Mouse (Mus musculus) cerebellum, postnatal 14 days (tissue): Measurements from ENCODE around the gene Olfr160.
A peak's percentile ranks its signal among the peaks of the same experiment; 100 is the strongest.

Experiments used
- DNase-seq, 2 experiments: peaks; one replicate each; pipeline ENCODE4 v3.0.0; 2021; ENCODE audit warnings: mixed read lengths in 2 of 2

Gene Olfr160

DNA sequence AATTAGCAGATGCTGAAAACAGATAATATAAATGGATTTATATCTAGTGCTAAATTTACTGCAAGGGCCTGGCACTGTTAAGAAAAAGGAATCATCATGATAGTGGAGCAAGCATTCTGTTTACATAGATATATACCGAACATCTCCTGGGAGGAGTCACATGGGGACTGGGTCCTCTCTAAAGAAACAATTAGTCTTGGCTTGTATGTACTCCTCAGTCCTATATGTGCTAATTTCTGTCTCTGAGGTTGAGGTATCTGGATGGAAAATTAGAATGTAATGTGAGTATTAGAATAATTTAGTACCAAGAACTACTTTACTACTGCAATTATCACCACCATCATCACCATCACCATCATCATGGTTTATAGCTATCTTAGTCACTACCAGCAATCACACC lies at the start of gene Olfr160:
Gene Olfr160 (minus strand): TSS at position 101 of the 400 bp plus-strand sequence.
- DNase-seq: no peak

- DNase-seq: no peak
These were observed 46.5 kb upstream of the Olfr160 start for GRCm38 (mm10) chr9:37762541-37762940.

DNA sequence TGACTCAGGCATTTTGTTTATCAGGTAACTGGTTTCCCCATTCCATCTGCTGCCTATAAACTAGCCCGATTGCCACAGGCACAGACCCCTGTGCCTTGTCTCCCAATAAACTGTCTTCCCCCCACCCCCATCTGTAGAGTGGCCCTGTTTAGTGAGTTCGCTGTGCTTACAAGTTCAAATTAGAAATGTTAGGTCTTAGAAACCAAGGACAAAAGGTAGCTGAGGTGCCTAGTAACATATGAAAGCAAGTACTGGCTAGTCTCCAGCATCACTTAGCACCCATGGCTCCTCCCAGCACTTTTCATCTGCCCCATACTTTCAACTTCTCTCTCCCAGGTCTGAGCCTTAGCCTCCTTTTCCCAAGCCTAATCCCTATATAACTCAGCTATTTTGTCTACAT lies 45.7 kb upstream of the Olfr160 start:
- no peak for DNase-seq

- DNase-seq: no peak
These were observed 36.0 kb upstream of the Olfr160 start for GRCm38 (mm10) chr9:37752006-37752405.

DNA sequence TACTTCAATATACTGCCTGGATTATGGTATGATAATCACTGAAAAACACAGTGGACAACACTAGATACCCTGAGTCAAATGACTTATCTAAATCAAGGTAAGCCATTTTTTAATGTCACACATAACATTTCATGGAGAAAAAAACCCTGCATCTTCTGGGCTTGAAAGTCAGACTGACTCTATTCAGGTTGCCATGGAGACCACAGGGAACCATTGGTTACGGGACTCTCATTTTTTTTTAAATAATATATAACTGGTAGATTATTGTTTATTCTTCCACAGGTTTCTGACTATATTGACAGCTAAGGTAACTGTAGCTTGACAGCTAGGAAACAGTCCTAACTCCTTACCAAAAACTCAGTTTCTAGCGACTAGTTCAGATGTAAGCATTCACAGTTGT lies 35.4 kb upstream of the Olfr160 start:
- no peak for DNase-seq

DNA sequence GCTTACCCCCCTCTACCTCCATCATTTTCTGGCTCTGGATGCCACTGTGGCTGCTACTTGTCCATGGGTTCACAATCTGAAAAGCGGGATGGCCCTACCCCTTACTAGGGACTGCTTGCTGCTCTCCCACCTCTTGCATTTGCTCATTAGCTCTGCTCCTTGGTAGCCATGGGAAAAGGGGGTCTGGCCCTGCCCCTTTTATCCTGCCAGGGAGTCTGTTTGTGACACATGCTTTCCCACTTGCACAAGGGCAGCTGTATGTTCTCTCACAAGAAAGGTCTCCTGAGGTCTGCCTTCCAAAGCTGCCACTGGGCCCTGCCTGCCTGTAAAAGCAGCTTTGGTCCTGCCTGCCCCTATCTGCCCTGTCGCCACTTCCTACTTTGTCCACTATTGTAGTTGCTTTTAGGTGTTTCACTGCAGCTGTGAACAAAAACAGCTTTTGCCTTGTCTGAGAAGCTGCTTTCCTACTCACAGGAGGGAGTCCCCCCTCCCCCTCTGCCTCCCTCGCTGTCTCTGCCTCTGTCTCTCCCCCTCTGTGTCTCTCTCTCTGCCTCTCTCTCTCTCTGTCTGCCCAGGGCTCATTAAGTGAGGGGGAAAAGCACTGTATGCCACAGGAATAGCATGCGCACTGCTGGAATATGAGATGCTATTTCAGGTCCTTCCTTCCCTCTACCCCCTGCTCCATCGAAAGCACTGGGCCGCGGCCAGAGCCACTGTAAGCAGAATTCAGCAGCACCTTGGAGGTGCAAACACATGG lies 34.4 kb upstream of the Olfr160 start:
- DNase-seq: no peak

GRCm38 (mm10) chr9:37744806-37745205 lies 28.8 kb upstream of the Olfr160 start, which contains the start of gene Olfr874:
Olfr874 (plus strand) TSS chr9:37745106.
- no peak for DNase-seq

- DNase-seq: no peak
These were observed 18.3 kb upstream of the Olfr160 start for GRCm38 (mm10) chr9:37734310-37734709.

- DNase-seq: peak; percentile 29 to 37
These were observed 25.9 kb downstream of the Olfr160 start for GRCm38 (mm10) chr9:37689970-37690686.

DNA sequence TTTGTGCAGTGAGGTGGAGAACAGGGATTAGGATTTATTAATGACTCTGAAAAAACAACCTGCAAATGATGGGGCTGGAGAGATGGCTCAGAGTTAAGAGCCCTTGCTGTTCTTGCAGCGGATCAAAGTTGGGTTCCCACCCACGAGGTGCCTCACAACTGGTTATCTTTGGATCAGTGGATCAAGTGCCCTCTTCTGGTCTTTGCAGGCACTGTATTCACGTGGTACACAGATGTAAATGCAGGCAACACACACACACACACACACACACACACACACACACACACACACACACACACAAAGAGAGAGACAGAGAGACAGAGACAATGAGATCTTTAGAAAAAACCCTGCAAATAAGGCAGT lies 28.1 kb downstream of the Olfr160 start:
- no peak for DNase-seq

DNA sequence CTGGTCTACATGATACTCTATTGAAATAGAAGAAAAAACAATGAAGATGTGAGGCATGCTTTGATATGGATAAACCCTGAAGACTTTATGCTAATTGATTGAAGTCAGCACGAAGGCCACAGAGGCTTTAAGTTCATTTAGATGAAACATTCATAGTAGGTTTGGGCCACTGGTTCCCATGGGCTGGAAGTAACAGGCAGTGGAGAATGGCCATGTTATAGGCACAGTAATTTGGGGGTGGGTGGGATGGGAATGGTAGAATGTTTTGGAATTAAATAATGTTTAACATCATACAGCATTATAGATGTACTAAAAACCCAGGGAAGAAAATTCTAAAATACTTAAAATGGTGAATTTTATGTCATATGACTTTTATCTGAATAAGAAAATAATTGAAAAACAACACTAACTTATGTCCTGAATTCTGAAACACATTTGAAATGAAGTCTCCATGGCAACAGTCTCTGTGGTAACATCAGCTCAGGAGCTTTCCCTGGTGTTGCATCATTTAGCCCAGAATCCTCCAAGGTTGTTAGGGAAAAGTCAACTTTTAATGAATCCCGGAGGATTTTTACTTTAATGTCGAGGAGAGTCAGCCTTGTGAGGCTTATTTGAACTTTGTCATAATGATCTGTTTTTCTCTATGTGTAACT lies 28.6 kb downstream of the Olfr160 start:
- no peak for DNase-seq

DNA sequence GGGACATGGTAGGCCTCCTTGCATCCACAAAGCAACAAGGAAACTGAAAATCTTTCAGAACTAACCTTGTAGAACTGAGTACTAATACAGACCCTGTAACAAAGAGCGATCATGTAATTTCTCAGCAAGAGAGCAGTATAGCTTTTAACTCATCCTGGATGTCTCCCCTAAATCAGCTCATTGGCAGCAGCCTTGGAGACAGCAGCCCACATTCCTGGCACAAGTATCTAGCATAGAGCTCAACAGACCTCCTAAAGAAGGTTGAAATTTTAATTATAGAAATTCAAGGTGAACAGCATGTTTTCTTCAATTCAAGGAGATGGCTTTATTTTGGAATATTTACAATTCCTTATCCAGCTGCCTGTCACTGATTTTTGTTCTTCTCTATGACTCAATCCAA lies 34.9 kb downstream of the Olfr160 start:
- no peak for DNase-seq

DNA sequence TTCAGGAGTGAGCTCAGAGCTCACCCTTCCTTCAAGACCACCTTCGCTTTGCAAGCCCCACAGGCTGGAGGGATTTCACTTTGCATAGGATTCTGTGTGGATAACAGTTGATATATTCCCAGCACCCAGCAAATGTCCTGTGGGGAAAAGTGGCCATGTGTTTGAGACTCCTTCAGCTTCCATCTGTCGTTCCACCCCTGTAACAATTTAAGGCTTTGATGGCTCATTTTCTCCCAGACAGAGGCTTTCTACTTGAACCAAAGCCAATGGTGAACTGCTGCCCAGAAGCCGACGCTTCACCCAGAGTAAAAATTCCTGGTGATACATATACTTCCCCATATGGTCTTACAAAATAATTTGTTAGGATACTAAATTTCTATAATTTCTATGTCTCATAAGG lies 40.8 kb downstream of the Olfr160 start:
- no peak for DNase-seq

DNA sequence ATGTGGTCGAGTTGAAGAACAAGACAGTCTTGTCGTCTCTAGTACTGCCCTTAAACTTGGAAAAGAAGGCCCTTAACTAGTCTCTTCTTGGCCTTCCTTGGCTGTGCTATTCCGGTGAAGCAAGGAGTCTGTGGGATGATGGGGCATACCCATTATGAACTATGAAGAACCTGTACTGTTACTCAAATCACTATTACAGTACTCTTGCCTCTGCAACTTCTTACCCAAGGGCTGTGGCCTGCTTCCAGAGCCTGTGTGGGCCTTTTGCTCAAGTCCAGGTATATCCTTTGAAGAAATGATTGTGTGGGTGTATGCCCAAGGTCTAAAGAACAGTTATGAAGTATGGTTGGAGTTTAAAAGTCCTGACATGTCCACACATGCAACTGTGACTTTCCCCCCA lies 45.8 kb downstream of the Olfr160 start:
- DNase-seq: no peak

GRCm38 (mm10) chr9:37669678-37670077 lies 46.4 kb downstream of the Olfr160 start:
- no peak for DNase-seq

DNA sequence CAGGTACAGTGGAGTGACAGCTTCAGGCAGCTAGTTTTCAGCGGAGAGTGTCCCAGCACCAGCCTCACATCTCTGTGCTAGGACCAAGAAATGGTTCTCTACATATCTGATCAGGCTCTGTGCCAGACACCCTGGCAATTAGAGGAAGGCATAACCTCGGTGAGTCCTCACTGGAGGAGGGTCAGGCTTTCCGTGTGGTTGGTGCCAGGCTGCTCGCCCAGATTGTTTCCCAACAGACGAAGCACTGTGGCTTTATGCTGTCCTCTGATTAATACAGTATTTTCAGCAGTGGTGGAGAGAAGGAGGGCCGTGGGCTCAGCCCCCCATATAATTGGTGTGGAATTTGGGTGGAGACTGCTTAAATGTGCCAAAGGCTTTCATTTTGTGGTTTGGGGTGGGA lies 46.9 kb downstream of the Olfr160 start, which contains the start of gene Panx3:
Gene Panx3 (minus strand): TSS at position 121 of the 400 bp plus-strand sequence.
- DNase-seq: no peak

GRCm38 (mm10) chr9:37666045-37666444 lies 50.0 kb downstream of the Olfr160 start:
- no peak for DNase-seq

DNA sequence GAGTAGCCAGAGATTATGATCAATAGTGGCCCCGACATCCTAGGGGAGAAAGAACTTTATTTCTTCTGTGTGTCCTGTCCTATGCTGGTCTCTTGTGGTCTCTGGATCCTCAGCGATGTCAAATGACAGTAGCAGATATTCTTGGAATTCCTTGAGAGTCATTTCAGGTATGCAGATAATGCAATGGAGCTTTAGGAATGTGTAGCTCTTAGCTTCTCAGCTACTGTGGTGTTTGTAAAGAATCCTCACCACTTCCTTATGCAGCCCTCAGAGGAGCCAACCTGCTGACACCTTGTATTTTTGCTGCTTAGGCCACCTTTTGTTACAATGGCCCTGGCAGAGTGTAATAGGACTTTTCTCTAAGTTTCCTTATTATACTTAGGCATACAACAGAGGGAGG lies 51.4 kb downstream of the Olfr160 start:
- no peak for DNase-seq

GRCm38 (mm10) chr9:37663210-37663609 lies 52.8 kb downstream of the Olfr160 start:
- no peak for DNase-seq

GRCm38 (mm10) chr9:37659413-37659812 lies 56.6 kb downstream of the Olfr160 start:
- DNase-seq: no peak
